Mouse (Mus musculus) liver, postnatal 0 days (tissue): ENCODE results near the gene Hist2h3b. TPM values are rescaled to one million over a fixed set of nuclear protein-coding genes. Genes with fewer than 3 reads are reported as not detected.
A peak's percentile ranks its signal among the peaks of the same experiment; 100 is the strongest.
"Not testable (repeated sequence)": the region's sequence is repeated elsewhere in the genome, so short reads cannot be mapped to it uniquely, and the experiment has no call there.

Experiments used
- ATAC-seq: fragments of 200-750 bp; cut with Nextera tagmentation; 2 replicates; pipeline ENCODE4 v1.8.0; 2017; ENCODE audit warnings: mild to moderate bottlenecking, moderate library complexity
- DNase-seq: peaks from one replicate; pipeline ENCODE4 v3.0.0-alpha.2; 2016
- H3K27ac ChIP-seq: fragments of 300-500 bp; sonication (generic); 2 replicates; pipeline ENCODE4 v1.5.1; 2014; ENCODE audit warnings: antibody characterized with exemption, moderate library complexity, mild to moderate bottlenecking, low read depth
- H3K27me3 ChIP-seq: fragments of 300-500 bp; sonication (generic); 2 replicates; pipeline ENCODE4 v1.6.1; 2014; ENCODE audit warnings: low read length, control low read depth, mixed read lengths; ENCODE audit not compliant: insufficient read depth
- H3K36me3 ChIP-seq: fragments of 300-500 bp; sonication (generic); replicated peaks from 2 replicates; pipeline ENCODE4 v1.6.1; 2014; ENCODE audit warnings: mild to moderate bottlenecking, control low read depth, low read length, moderate library complexity, mixed read lengths; ENCODE audit not compliant: insufficient read depth
- H3K4me1 ChIP-seq: fragments of 300-500 bp; sonication (generic); 2 replicates; pipeline ENCODE4 v1.6.1; 2014; ENCODE audit warnings: antibody characterized with exemption, mild to moderate bottlenecking, control low read depth; ENCODE audit not compliant: insufficient read depth
- H3K4me2 ChIP-seq: fragments of 300-500 bp; sonication (generic); 2 replicates; pipeline ENCODE4 v1.6.1; 2014; ENCODE audit warnings: low read depth, mild to moderate bottlenecking, low read length, moderate library complexity, mixed read lengths
- H3K4me3 ChIP-seq: fragments of 300-500 bp; sonication (generic); 2 replicates; pipeline ENCODE4 v1.5.1; 2014; ENCODE audit warnings: low read depth, low read length
- H3K9ac ChIP-seq: fragments of 300-500 bp; sonication (generic); replicated peaks from 2 replicates; pipeline ENCODE4 v1.6.1; 2014; ENCODE audit warnings: mild to moderate bottlenecking, moderate library complexity
- H3K9me3 ChIP-seq: fragments of 300-500 bp; sonication (generic); 2 replicates; pipeline ENCODE4 v1.6.1; 2016; ENCODE audit warnings: mild to moderate bottlenecking, control low read depth, low read length, mixed read lengths
- CTCF ChIP-seq: sonication (generic); IDR thresholded peaks from 2 replicates; pipeline ENCODE4 v1.5.1; 2016; ENCODE audit warnings: antibody characterized with exemption, low read depth
- EP300 ChIP-seq: IDR thresholded peaks from 2 replicates; pipeline ENCODE4 v1.6.1; 2016; ENCODE audit warnings: antibody characterized with exemption, low read depth, mild to moderate bottlenecking
- WGBS: fragments of 180-500 bp; shearing (Covaris S2); extraction: QIAGEN DNeasy Blood & Tissue Kit; methylation state at CpG from one replicate; pipeline ENCODE4 v1.1.7; 2014; ENCODE audit not compliant: insufficient replicate concordance; 5-methylcytosine and 5-hydroxymethylcytosine counted together
- polyA plus RNA-seq: library from polyadenylated mRNA; unstranded; fragments of >200 nt; fragmentation: Nextera tagmentation; extraction: Ambion mirVana; gene quantifications from 2 replicates; pipeline ENCODE4 v1.2.1, GENCODE M21; 2015

Hist2h3b gene
- polyA plus RNA-seq, 1 experiment from 2014 or later = 84.5 TPM

DNA sequence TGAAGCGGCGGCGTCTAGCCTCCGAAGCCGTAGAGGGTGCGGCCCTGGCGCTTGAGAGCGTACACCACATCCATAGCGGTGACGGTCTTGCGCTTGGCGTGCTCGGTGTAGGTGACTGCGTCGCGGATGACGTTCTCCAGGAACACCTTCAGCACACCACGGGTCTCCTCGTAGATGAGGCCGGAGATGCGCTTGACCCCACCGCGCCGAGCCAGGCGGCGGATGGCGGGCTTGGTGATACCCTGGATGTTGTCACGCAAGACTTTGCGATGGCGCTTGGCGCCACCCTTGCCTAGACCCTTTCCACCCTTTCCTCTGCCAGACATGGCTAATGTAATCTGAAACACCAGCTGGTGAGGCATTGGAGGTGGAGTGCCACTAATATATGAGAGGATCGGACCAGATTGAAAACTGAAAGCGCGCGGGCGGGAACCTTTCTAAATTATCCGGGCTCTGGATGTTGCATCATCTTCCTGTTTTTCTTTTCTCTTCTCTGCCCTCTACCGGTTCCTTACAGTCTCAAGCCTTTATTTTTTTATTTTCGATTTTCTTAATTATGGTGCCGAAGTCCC lies 5.4 kb upstream of the Hist2h3b start, which contains the start of gene Hist2h4:
TSS of gene Hist2h4 (minus strand) at position 333 of the 572 bp plus-strand sequence.
- peak; percentile 86 for ATAC-seq
- H3K9me3 ChIP-seq = no peaks in the 10 kb centered on the region
- under 1% methylated on average over 40 of the region's 40 CpGs for WGBS
- H3K36me3 ChIP-seq = no peaks in the 10 kb centered on the region
- DNase-seq = peak; percentile 96
- H3K27ac ChIP-seq = peak within 1 kb of the TSS; percentile 99
- peak within 1 kb of the TSS; percentile 82 for H3K4me2 ChIP-seq
- no peaks in the 10 kb centered on the region for H3K27me3 ChIP-seq
- peak within 1 kb of the TSS; percentile 91 for H3K9ac ChIP-seq
- peak; percentile 96 for TF ChIP-seq EP300
- peak; percentile 66 for TF ChIP-seq CTCF
- H3K4me1 ChIP-seq = peaks cover 32% of the 10 kb centered on the region
- peak within 1 kb of the TSS; percentile 70 for H3K4me3 ChIP-seq

DNA sequence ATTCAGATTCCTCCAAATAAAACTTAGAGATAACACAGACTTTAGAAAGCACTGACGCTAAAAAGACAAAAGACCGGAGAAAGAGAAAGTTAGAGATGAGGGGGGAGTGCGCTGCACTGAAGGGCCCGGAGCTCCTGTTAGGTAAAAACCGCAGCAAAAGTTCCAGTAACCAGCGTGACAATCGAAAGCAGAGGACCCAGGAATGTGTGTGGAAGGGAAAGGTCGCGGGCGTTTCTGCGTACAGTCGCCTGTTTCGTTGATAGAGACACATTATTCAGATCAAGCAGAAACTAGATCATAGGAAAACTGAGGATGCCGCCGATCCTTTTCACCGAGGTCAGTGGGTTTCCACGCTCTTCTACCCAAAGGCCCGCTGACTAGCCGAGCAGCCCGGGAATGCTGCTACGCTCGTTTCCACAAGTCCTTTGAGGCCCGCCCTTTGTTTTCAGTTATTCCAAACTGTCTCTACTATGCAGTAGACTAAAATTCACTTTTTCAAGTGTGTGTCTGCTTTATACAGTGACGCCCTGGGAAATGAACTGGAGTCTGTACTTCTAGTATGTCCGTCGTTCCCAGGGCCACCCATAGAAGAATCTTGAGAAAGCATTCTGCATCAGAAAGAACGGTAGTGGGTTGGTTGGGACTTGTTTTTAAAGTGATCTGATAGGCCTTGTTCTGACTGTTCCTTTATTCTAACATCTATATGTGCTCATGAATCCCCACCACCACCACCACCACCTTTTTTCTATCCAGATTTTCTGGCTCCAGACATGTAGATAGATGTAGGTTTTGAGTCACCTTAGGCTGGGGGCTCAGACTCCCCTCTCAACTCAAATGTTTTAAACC lies 4.7 kb upstream of the Hist2h3b start:
- H3K4me2 ChIP-seq = peak overlapping the region; percentile 82
- no peaks in the 10 kb centered on the region for H3K27me3 ChIP-seq
- H3K4me3 ChIP-seq = peak overlapping the region; percentile 70
- H3K4me1 ChIP-seq = peaks cover 32% of the 10 kb centered on the region
- peak; percentile 40 for ATAC-seq
- TF ChIP-seq EP300 (no peak), CTCF (no peak)
- peak overlapping the region; percentile 91 for H3K9ac ChIP-seq
- H3K9me3 ChIP-seq = no peaks in the 10 kb centered on the region
- peak overlapping the region; percentile 99 for H3K27ac ChIP-seq
- 4% methylated on average over 27 of the region's 27 CpGs for WGBS
- DNase-seq = peak; percentile 65
- no peaks in the 10 kb centered on the region for H3K36me3 ChIP-seq

GRCm38 (mm10) chr3:96264404-96264949 lies 4.0 kb upstream of the Hist2h3b start:
- H3K9ac ChIP-seq = peak overlapping the region; percentile 91

DNA sequence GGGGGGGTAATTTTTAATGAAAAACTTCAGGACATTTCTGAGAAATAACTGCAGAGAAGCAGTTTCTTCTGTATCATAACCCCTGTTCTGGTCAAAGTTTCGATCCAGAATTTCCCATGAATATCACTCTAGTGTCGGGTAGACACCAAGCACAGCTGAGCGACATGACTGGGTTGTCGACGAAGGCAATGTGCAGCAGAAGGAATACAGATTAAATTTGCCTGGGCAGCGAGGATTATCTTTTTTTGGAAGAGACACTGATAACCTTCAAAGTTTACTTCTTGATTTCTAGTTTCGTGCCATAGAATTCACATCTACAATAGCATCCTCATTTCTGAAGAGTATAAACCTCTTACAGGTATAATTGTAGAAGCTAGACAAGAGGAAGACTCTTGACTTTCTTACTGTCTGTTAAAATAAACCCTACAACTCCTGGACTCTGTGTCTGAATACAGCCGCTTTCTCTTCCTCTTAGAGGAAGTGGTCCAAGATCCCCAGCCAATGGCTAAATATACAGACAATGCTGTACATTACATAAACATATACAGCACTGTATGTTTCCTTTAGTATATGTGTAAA lies 2.2 kb upstream of the Hist2h3b start:
- Histone ChIP-seq H3K27me3 (no peaks in the 10 kb centered on the region), H3K9me3 (no peaks in the 10 kb centered on the region), H3K4me2 (no peak overlapping the region), H3K36me3 (no peaks in the 10 kb centered on the region), H3K4me3 (no peak overlapping the region), H3K27ac (peak overlapping the region; percentile 62), H3K4me1 (peaks cover 36% of the 10 kb centered on the region), H3K9ac (no peak overlapping the region)
- no peak for TF ChIP-seq CTCF
- peak; percentile 69; the same call in 1 of the 2 replicates for TF ChIP-seq EP300
- ATAC-seq (no peak), DNase-seq (no peak)
- WGBS = 60% methylated on average over 8 of the region's 8 CpGs

More at GRCm38 (mm10) chr3:96264404-96264949, 4.0 kb upstream of the Hist2h3b start:
- H3K4me3 ChIP-seq = peak overlapping the region; percentile 70
- H3K36me3 ChIP-seq = no peaks in the 10 kb centered on the region
- H3K27me3 ChIP-seq = no peaks in the 10 kb centered on the region
- H3K27ac ChIP-seq = peak overlapping the region; percentile 99
- TF ChIP-seq CTCF = no peak
- peak overlapping the region; percentile 82 for H3K4me2 ChIP-seq
- no peaks in the 10 kb centered on the region for H3K9me3 ChIP-seq
- peaks cover 32% of the 10 kb centered on the region for H3K4me1 ChIP-seq
- no peak for ATAC-seq
- 64% methylated on average over 7 of the region's 7 CpGs for WGBS
- DNase-seq = no peak

DNA sequence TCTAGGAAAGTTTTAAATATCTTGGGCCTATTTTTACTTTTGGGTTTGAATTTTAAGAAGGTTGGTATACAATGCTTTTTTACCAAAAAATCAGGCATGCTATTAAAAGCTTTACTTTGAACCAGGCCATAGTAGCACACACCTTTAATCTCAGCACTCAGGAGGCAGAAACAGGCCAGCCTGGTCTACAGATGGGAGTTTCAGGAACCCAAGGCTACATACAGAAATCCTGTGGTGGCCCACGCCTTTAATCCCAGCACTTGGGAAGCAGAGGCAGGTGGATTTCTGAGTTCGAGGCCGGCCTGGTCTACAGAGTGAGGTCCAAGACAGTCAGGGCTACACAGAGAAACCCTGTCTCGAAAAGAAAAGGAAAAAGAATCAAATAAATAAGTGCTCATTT lies 913 bp upstream of the Hist2h3b start:
- Histone ChIP-seq H3K4me3 (peak overlapping the region; percentile 52), H3K27me3 (no peaks in the 10 kb centered on the region), H3K4me1 (peaks cover 27% of the 10 kb centered on the region), H3K4me2 (peak overlapping the region; percentile 60; the same call in 1 of the 2 replicates), H3K9ac (peak overlapping the region; percentile 85), H3K36me3 (no peaks in the 10 kb centered on the region), H3K27ac (peak overlapping the region; percentile 98), H3K9me3 (no peaks in the 10 kb centered on the region)
- 69% methylated on average over 4 of the region's 4 CpGs for WGBS
- no peak for TF ChIP-seq CTCF
- no peak for TF ChIP-seq EP300
- ATAC-seq = no peak
- DNase-seq = no peak

DNA sequence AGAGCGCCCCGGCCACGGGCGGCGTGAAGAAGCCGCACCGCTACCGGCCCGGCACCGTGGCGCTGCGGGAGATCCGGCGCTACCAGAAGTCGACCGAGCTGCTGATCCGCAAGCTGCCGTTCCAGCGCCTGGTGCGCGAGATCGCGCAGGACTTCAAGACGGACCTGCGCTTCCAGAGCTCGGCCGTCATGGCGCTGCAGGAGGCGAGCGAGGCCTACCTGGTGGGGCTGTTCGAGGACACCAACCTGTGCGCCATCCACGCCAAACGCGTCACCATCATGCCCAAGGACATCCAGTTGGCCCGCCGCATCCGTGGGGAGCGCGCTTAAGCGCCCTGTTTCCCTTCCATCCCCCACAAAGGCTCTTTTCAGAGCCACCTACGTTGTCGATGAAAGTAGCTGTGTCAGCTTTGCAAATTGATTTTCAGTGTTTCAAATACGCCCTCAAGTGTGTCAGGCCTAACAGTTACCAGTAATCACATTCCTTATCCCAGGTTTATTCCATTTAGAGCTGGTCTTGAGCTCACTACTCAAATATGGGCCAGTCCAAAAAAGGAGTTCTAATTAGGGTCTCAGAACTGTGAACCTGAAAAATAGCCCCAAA lies 423 bp downstream of the Hist2h3b start:
- ATAC-seq = peak; percentile 49
- DNase-seq = peak; percentile 52
- 0% methylated on average over 9 of the region's 44 CpGs for WGBS

More for the DNA sequence above, 423 bp downstream of the Hist2h3b start:
- not testable (repeated sequence) for H3K9me3 ChIP-seq, H3K36me3 ChIP-seq, H3K27me3 ChIP-seq
- H3K9ac ChIP-seq = peak overlapping the region; percentile 85
- peaks cover 26% of the 10 kb centered on the region for H3K4me1 ChIP-seq
- peak overlapping the region; percentile 52 for H3K4me3 ChIP-seq
- H3K27ac ChIP-seq = peak overlapping the region; percentile 99
- H3K4me2 ChIP-seq = peak overlapping the region; percentile 74
